Mouse (Mus musculus) stomach, postnatal 0 days (tissue): ENCODE measurements at regions not wholly inside any gene's neighbourhood (a gene's known extent, or its start where the extent isn't known, plus 50 kb on each side); places are given as distances from the start of the nearest gene placed in this dataset.

Source experiments
- CTCF ChIP-seq: IDR thresholded peaks from 2 replicates; pipeline ENCODE4 v1.5.1; 2016; ENCODE audit warnings: antibody characterized with exemption, low read depth, mild to moderate bottlenecking, moderate library complexity
- EP300 ChIP-seq: optimal IDR thresholded peaks from 2 replicates; pipeline ENCODE3; 2016; ENCODE audit warnings: antibody characterized with exemption

DNA sequence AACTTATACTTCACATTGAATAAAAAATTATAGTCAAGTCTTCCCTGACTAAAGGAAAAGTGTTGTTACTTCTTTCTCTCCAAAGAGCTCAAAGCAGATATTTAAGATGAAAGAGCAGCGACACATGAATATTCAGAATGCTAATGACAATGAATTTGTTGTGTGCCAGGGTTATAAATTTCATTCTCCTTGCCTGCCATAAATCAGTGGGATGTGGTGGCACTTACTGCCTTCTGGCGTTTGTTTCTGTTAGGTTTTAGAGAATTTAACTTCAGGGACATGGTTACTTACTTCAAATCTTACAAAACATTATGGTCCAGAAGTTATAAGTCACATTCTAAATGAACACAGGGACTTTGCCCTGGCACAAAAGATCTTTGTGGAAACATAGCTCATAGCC is 380.4 kb downstream of the Samd5 start:
- no peak for TF ChIP-seq EP300
- no peak for TF ChIP-seq CTCF
